Mouse (Mus musculus) liver, embryonic 12.5 days (tissue): ENCODE measurements at regions not wholly inside any gene's neighbourhood (a gene's known extent, or its start where the extent isn't known, plus 50 kb on each side); places are given as distances from the start of the nearest gene placed in this dataset.

Experiments used
- ATAC-seq: fragments of 200-750 bp; cut with Nextera tagmentation; 2 replicates; pipeline ENCODE4 v1.8.0; 2017; ENCODE audit warnings: moderate number of reproducible peaks, mild to moderate bottlenecking, moderate library complexity
- H3K27ac ChIP-seq: fragments of 300-500 bp; sonication (generic); 2 replicates; pipeline ENCODE4 v1.5.1; 2016; ENCODE audit warnings: mild to moderate bottlenecking
- H3K27me3 ChIP-seq: fragments of 300-500 bp; sonication (generic); replicated peaks from 2 replicates; pipeline ENCODE4 v1.6.1; 2016; ENCODE audit warnings: mild to moderate bottlenecking, moderate library complexity
- H3K36me3 ChIP-seq: fragments of 300-500 bp; sonication (generic); 2 replicates; pipeline ENCODE4 v1.6.1; 2016; ENCODE audit warnings: mild to moderate bottlenecking, moderate library complexity
- H3K4me1 ChIP-seq: fragments of 300-500 bp; sonication (generic); 2 replicates; pipeline ENCODE4 v1.6.1; 2016
- H3K4me2 ChIP-seq: fragments of 300-500 bp; sonication (generic); 2 replicates; pipeline ENCODE4 v1.6.1; 2016; ENCODE audit warnings: mild to moderate bottlenecking, moderate library complexity
- H3K4me3 ChIP-seq: fragments of 300-500 bp; sonication (generic); 2 replicates; pipeline ENCODE4 v1.5.1; 2016; ENCODE audit warnings: mild to moderate bottlenecking, moderate library complexity
- H3K9ac ChIP-seq: fragments of 300-500 bp; sonication (generic); 2 replicates; pipeline ENCODE4 v1.6.1; 2016; ENCODE audit warnings: mild to moderate bottlenecking, moderate library complexity
- H3K9me3 ChIP-seq: fragments of 300-500 bp; sonication (generic); replicated peaks from 2 replicates; pipeline ENCODE4 v1.6.1; 2016; ENCODE audit warnings: mild to moderate bottlenecking, moderate library complexity
- WGBS: fragments of 180-500 bp; shearing (Covaris S2); methylation state at CpG from one replicate; pipeline ENCODE4 v1.1.7; 2016; ENCODE audit not compliant: insufficient replicate concordance; 5-methylcytosine and 5-hydroxymethylcytosine counted together

DNA sequence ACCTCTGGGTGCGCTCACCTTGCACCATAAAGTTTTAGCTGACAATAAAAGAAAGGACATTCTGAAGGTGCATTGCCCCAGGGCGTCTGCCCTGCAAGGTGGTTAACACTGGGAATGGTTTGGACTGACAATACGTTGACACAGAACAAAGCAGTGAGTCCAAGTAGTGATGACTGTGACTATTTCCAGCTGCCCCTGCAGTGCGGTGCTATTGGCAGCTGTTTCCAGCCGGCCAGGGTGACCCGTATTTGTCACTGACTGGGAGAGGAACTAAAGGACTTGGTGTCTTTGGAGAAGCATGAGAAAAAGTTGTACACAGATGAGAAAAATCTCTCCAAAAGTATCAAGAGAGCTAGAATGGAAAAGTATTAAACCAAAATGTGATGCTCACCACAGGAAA, 52.0 kb upstream of the Vtcn1 start:
- H3K27ac ChIP-seq, result no peak overlapping the region
- H3K36me3 ChIP-seq, result no peaks in the 10 kb centered on the region
- ATAC-seq, result no peak
- no peaks in the 10 kb centered on the region for H3K27me3 ChIP-seq
- no peak overlapping the region for H3K4me3 ChIP-seq
- H3K9ac ChIP-seq, result no peak overlapping the region
- no peaks in the 10 kb centered on the region for H3K9me3 ChIP-seq
- 67% methylated on average over 6 of the region's 6 CpGs for WGBS
- H3K4me1 ChIP-seq, result no peaks in the 10 kb centered on the region
- no peak overlapping the region for H3K4me2 ChIP-seq

DNA sequence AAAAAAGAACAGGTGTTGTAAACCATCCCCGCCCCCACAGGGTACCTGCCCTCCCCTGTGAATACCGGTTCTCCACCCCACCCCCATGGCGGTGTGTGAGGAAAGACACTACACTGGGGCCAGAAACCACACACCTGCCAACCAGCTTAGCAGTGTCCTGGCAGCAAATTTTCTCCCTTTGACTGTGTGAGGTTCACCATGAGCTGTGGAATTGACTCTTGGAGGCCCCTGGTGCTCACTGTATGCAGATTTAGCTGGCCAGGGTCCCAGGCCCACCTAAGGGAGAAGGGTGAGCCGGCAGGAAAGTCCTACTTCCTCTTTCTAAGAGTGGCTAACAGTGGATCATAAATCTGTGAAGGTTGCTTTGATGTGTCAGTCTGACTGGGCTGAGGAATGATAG, 53.9 kb upstream of the Vtcn1 start:
- Histone ChIP-seq H3K4me3 (no peak overlapping the region), H3K9ac (no peak overlapping the region), H3K4me2 (no peak overlapping the region), H3K27ac (no peak overlapping the region), H3K27me3 (no peaks in the 10 kb centered on the region), H3K9me3 (no peaks in the 10 kb centered on the region), H3K36me3 (no peaks in the 10 kb centered on the region), H3K4me1 (no peaks in the 10 kb centered on the region)
- no peak for ATAC-seq
- WGBS, result 68% methylated on average over 4 of the region's 4 CpGs

DNA sequence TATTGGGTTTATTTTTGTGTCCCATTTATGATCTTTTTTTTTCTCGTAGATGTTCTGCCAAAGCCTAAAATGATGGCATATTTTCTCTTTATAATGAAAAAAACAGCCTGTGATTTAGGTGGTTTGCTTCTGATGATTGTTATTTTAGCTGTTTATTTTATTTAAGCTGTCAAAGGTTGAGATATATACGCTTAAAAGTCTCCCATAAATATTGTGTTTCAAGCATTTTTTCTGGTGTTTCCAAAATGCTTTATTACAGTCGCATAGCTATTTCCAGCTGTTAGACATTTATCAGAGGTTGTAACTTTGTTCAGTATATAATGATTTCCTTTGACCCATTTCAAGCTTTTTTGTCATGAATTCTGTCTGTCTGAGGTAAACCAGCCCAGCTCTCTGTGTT, 54.4 kb upstream of the Vtcn1 start:
- Histone ChIP-seq H3K36me3 (no peaks in the 10 kb centered on the region), H3K9me3 (no peaks in the 10 kb centered on the region), H3K27ac (no peak overlapping the region), H3K4me1 (0 out of 2 replicates have a peak, but pooled peaks cover 1% of the 10 kb centered on the region), H3K27me3 (no peaks in the 10 kb centered on the region), H3K9ac (no peak overlapping the region), H3K4me3 (no peak overlapping the region), H3K4me2 (no peak overlapping the region)
- WGBS, result 78% methylated on average over 3 of the region's 3 CpGs
- no peak for ATAC-seq

DNA sequence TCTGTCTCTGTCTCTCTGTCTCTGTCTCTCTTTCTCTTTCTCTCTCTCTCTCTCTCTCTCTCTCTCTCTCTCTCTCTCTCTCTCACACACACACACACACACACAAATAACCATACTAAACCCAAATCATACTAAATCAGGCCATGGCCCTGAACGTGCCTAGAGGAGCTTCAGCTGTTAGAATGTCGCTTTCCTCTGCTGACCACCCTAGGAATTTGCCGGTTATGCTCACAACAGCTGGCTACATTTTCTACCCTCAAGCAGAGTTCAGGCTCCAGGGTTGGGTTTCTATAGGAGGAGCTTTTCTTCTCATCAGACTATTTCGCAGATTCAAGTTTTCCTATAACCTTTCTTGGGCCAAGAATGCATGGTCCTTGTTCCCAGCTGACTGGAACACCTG, 56.1 kb upstream of the Vtcn1 start:
- no peaks in the 10 kb centered on the region for H3K9me3 ChIP-seq
- H3K4me1 ChIP-seq, result 0 out of 2 replicates have a peak, but pooled peaks cover 4% of the 10 kb centered on the region
- ATAC-seq, result no peak
- 76% methylated on average over 4 of the region's 4 CpGs for WGBS
- no peak overlapping the region for H3K4me3 ChIP-seq
- no peaks in the 10 kb centered on the region for H3K27me3 ChIP-seq
- H3K9ac ChIP-seq, result no peak overlapping the region
- no peak overlapping the region for H3K27ac ChIP-seq
- H3K36me3 ChIP-seq, result no peaks in the 10 kb centered on the region
- H3K4me2 ChIP-seq, result no peak overlapping the region

DNA sequence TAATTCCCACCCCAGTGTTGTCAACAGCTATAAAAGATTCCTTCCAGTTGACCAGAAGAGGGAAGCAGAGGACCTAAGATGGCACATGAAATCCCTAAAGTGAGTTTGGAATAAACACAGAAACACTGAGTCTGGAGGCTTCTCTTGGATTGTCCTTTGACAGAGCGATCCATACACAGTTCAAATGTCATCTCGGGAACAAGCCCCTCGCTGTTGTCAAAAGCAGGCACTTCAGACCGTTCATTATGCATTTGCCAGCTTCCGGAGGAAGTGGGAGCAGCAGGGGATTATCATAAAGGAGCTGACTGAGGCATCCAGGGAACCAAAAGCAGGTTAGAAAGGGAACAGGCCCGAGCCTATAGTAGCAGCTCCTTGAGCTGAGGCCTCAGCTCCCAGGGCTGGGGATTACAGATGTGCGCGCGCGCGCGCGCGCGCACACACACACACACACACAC, 57.1 kb upstream of the Vtcn1 start:
- H3K27ac ChIP-seq, result no peak overlapping the region
- no peaks in the 10 kb centered on the region for H3K36me3 ChIP-seq
- H3K27me3 ChIP-seq, result no peaks in the 10 kb centered on the region
- 67% methylated on average over 15 of the region's 15 CpGs for WGBS
- H3K4me1 ChIP-seq, result 0 out of 2 replicates have a peak, but pooled peaks cover 4% of the 10 kb centered on the region
- no peaks in the 10 kb centered on the region for H3K9me3 ChIP-seq
- H3K4me3 ChIP-seq, result no peak overlapping the region
- no peak overlapping the region for H3K9ac ChIP-seq
- ATAC-seq, result no peak
- peak overlapping the region; percentile 20; the same call in 1 of the 2 replicates for H3K4me2 ChIP-seq

DNA sequence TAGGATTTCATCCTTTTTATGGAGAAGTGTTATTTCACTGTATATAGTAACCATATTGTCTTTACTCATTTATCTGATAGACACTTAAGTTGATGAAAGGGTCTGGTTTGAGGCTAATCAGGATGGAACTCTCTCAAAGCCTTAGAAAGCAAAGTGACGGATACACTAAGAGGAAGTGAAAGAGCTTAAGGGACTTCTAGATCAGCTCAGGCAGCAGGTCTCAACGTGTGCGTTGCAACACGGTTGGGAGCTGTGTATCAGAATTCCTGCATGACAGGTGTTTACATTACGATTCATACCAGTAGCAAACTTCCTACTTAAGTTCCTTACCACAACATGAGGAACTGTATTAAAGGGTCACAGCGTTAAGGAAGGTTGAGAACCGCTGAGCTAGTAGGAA, 59.9 kb upstream of the Vtcn1 start:
- Histone ChIP-seq H3K4me2 (no peak overlapping the region), H3K9me3 (no peaks in the 10 kb centered on the region), H3K27ac (no peak overlapping the region), H3K4me3 (no peak overlapping the region), H3K9ac (no peak overlapping the region), H3K27me3 (no peaks in the 10 kb centered on the region), H3K36me3 (no peaks in the 10 kb centered on the region), H3K4me1 (0 out of 2 replicates have a peak, but pooled peaks cover 4% of the 10 kb centered on the region)
- WGBS, result 48% methylated on average over 7 of the region's 7 CpGs
- ATAC-seq, result no peak

DNA sequence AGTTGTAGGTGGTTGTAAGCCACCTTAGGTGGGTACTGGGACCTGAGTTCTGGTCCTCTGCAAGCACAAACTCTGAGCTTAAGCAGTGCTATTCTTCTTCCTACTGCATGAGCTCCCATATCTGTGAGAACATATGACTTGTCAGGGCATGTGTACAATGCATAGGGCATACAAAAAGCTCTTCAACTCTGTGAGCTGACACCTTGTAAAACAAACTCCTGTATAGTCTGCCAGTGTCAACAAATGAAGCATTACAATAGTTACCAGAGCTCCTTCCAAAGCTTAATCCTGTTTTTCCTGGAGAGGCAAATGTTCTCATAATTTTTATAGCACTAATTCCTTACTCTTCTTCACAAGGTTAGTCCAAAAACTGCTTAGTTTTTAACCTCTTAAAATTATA, 62.4 kb upstream of the Vtcn1 start:
- H3K4me1 ChIP-seq, result peaks cover 15% of the 10 kb centered on the region; the same call in 1 of the 2 replicates
- H3K4me3 ChIP-seq, result no peak overlapping the region
- no peak overlapping the region for H3K27ac ChIP-seq
- H3K27me3 ChIP-seq, result no peaks in the 10 kb centered on the region
- no peaks in the 10 kb centered on the region for H3K36me3 ChIP-seq
- H3K9me3 ChIP-seq, result no peaks in the 10 kb centered on the region
- no peak overlapping the region for H3K4me2 ChIP-seq
- no peak for ATAC-seq
- no peak overlapping the region for H3K9ac ChIP-seq

DNA sequence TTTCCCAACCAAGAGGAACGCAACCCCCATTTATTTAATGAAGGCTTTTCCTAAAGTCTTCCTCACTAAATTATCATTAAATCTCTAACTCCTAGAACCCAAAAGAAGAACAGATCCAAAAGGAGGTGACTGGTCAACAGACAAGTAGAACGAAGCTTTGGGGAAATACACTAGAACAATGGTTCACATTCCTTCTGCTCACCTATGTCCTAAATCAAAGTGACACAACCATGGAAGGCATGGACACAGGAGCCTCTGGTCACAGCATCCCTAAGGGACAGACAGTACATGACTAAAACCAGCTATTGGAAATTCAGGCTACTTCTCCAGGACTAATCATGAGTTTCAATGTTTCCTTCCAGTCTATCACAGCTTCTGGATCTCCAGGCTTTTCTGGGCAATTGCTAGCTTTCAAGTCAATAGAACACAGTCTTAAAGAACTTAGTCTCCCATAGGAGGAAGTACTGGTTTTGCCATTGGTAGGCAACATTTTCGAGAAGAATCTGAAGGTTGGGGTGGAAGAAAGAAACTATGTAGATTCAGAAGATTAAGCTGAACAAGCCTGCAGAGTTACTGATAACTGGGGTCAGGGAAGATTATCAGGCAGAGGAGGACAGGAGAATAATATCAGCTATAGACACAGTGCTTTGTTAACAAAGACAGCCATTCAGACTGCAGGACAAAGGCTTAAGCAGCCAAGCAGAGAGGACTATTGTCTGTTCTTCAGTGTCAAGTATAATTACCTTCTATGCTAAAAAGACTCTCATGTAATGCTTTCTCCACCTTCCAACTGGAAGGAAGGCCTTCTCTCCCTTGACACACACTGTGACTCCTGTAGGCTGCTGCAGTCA, 65.9 kb upstream of the Vtcn1 start:
- 53% methylated on average over 3 of the region's 3 CpGs for WGBS
- H3K4me1 ChIP-seq, result peaks cover 11% of the 10 kb centered on the region; the same call in 1 of the 2 replicates
- H3K4me3 ChIP-seq, result no peak overlapping the region
- no peaks in the 10 kb centered on the region for H3K9me3 ChIP-seq
- no peaks in the 10 kb centered on the region for H3K27me3 ChIP-seq
- H3K27ac ChIP-seq, result no peak overlapping the region
- H3K9ac ChIP-seq, result no peak overlapping the region
- no peak overlapping the region for H3K4me2 ChIP-seq
- H3K36me3 ChIP-seq, result no peaks in the 10 kb centered on the region
- no peak for ATAC-seq

DNA sequence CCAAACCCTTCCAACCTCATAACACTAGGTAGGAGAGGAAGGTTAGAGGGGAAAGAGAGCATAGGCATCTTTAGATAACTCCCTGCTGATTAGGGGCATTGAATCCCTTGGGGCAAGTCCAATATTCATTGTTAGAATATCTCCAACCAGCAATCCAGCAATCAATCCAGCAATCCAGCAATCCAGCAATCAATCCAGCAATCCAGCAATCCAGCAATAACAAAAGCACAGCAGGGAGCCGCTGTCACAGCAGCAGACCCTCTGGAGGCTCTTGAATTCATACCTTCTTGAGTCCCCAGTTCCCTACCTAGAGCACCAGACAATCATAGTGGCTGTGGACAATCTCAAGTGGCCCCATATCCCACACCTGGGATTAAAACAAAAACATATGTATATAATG, 69.4 kb upstream of the Man1a2 start:
- Histone ChIP-seq H3K9ac (no peak overlapping the region), H3K27me3 (no peaks in the 10 kb centered on the region), H3K4me3 (no peak overlapping the region), H3K36me3 (no peaks in the 10 kb centered on the region), H3K27ac (no peak overlapping the region), H3K4me1 (peaks cover 6% of the 10 kb centered on the region; the same call in 1 of the 2 replicates), H3K9me3 (no peaks in the 10 kb centered on the region), H3K4me2 (no peak overlapping the region)
- WGBS, result 64% methylated on average over 1 of the region's 1 CpGs
- ATAC-seq, result no peak

DNA sequence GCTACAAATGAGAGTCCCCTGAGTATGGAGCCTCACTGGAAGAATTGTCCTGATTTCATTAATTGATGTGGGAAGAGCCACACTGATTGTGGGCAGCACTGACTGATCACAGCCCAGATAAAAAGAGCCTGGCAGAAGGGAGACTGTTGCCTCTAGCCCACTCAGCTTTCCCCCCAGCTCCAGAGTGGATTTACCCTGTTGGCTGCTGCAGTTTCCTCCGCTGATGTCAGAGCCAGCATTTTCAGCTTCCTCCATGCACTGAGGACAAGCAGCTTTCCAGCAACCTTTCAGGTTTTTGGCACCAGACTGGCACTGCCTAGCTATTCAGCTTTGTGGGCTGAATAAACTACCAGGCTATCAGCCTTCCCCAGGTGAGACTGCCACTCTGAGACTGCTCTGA, 65.9 kb upstream of the Man1a2 start:
- 79% methylated on average over 1 of the region's 1 CpGs for WGBS
- no peaks in the 10 kb centered on the region for H3K9me3 ChIP-seq
- H3K4me1 ChIP-seq, result no peaks in the 10 kb centered on the region
- no peaks in the 10 kb centered on the region for H3K27me3 ChIP-seq
- H3K36me3 ChIP-seq, result no peaks in the 10 kb centered on the region
- H3K4me3 ChIP-seq, result no peak overlapping the region
- ATAC-seq, result no peak
- H3K27ac ChIP-seq, result no peak overlapping the region
- no peak overlapping the region for H3K4me2 ChIP-seq
- no peak overlapping the region for H3K9ac ChIP-seq

DNA sequence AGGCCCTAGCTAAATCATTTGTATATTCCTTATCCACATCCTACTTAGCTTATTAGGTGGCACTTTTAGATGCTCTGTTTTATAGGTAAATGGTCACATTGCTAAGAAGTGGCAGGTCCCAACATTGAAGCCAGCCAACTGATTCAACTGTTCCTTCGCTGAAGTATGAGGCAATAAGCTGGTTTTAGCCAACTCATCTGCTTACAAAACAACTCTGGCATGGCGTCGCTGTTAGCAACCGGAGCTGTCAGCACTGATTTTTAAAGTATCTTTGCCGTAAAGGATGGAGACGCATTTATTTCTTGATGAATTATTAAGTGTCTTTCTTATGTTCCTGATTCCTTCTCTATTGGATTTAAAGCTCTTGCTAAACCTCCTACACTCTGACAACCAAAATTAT, 63.4 kb upstream of the Man1a2 start:
- H3K27me3 ChIP-seq, result no peaks in the 10 kb centered on the region
- H3K9me3 ChIP-seq, result no peaks in the 10 kb centered on the region
- H3K27ac ChIP-seq, result no peak overlapping the region
- H3K36me3 ChIP-seq, result no peaks in the 10 kb centered on the region
- H3K4me1 ChIP-seq, result no peaks in the 10 kb centered on the region
- WGBS, result 79% methylated on average over 6 of the region's 6 CpGs
- ATAC-seq, result no peak
- no peak overlapping the region for H3K9ac ChIP-seq
- H3K4me3 ChIP-seq, result no peak overlapping the region
- no peak overlapping the region for H3K4me2 ChIP-seq

DNA sequence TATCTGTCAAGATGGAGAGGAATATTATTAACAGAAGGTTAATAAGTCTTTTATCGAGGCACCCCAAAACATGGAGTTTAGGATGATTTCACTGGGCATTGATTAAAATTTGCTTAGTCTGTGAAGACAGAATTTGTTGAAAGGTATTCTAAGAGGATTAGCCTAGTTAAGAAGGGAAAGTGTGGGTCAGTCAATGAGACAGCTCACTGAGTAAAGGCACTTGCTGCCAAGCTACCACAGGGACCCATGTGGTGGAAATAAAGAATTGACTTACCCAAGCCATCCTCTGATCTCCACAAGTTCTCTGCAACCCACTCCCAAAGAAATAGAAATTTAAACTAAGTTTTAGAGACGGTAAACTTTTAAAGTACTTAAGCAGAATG, 63.0 kb upstream of the Man1a2 start:
- no peak overlapping the region for H3K9ac ChIP-seq
- 77% methylated on average over 2 of the region's 2 CpGs for WGBS
- no peaks in the 10 kb centered on the region for H3K27me3 ChIP-seq
- H3K4me3 ChIP-seq, result no peak overlapping the region
- no peak overlapping the region for H3K4me2 ChIP-seq
- no peaks in the 10 kb centered on the region for H3K9me3 ChIP-seq
- no peak for ATAC-seq
- H3K27ac ChIP-seq, result no peak overlapping the region
- no peaks in the 10 kb centered on the region for H3K4me1 ChIP-seq
- H3K36me3 ChIP-seq, result no peaks in the 10 kb centered on the region
